Mouse (Mus musculus) E14TG2a.4 (cell line): ENCODE measurements around the gene Exoc6.
A peak's percentile ranks its signal among the peaks of the same experiment; 100 is the strongest.

Experiments
- H3K27me3 ChIP-seq: 2 replicates; pipeline ENCODE4 v1.6.1; 2014; ENCODE audit warnings: low read length, control low read depth; ENCODE audit not compliant: insufficient read depth
- H3K36me3 ChIP-seq: 2 replicates; pipeline ENCODE4 v1.6.1; 2014; ENCODE audit warnings: low read length, control low read depth; ENCODE audit not compliant: insufficient read depth
- H3K4me1 ChIP-seq: replicated peaks from 2 replicates; pipeline ENCODE4 v1.6.1; 2014; ENCODE audit warnings: low read depth, low read length, control low read depth
- H3K4me3 ChIP-seq: replicated peaks from 2 replicates; pipeline ENCODE4 v1.5.1; 2014; ENCODE audit warnings: mild to moderate bottlenecking, low read length
- H3K9me3 ChIP-seq: 2 replicates; pipeline ENCODE4 v1.6.1; 2014; ENCODE audit warnings: low read length, control low read depth
- CTCF ChIP-seq: conservative IDR thresholded peaks from 2 replicates; pipeline ENCODE4 v1.5.1; 2014; ENCODE audit warnings: low read length
- NANOG ChIP-seq: IDR thresholded peaks from 2 replicates; pipeline ENCODE4 v1.6.1; 2014; ENCODE audit warnings: borderline replicate concordance, low read length, mixed read lengths
- POU5F1 ChIP-seq: IDR thresholded peaks from 2 replicates; pipeline ENCODE4 v1.6.1; 2014; ENCODE audit warnings: low read length, borderline replicate concordance

The Exoc6 gene

DNA sequence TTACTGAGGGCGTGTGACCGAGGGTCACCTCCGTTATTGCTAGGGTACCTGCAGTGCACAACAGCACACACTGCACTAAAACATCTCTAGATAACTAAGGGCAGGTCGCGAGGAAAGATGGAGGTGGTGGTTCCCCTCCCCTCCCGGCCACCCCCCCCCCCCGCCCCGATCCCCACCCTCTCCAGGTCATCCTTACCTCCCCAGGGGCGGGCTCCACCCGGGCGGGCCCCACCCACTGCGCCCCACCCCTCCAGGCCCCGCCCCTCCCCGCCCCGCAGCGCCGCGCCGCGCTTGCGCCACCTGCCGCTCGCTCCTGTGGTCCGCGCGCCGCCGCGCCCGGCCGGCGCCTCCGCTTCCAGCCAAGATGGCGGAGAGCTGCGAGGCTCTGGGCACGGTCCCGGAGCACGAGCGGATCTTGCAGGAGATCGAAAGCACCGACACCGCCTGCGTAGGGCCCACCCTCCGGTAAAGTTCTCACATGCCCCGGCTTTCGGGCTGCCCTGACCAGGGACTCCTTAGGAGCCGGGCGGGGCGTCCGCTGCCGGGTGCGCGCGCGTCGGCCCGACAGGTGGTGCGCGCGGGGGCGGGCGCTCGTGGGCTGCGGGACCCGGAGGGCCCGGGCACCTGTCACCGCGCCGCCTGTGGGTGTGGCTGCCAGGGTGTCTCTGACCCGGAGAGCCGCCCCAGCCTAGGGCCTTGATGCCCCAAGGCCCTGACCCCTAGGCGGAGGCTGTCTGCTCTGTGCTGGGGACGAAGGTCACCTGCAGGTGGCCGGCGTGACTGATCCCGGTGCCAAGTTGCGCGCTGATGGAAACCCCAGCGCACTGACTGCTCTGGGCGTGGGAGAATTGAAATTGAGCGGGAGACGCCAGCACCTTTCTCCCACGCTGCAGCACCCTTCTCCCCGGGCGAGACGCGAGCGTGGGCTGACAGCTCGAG, at the start of gene Exoc6:
Gene Exoc6, plus strand, starts transcription at position 318 of the 939 bp plus-strand sequence.
- peaks cover 45% of the 10 kb centered on the region for H3K27me3 ChIP-seq
- no peaks in the 10 kb centered on the region for H3K36me3 ChIP-seq
- TF ChIP-seq NANOG (no peak), CTCF (no peak)
- H3K9me3 ChIP-seq, result no peaks in the 10 kb centered on the region
- H3K4me1 ChIP-seq, result peaks cover 12% of the 10 kb centered on the region
- peak within 1 kb of the TSS; percentile 93 for H3K4me3 ChIP-seq

DNA sequence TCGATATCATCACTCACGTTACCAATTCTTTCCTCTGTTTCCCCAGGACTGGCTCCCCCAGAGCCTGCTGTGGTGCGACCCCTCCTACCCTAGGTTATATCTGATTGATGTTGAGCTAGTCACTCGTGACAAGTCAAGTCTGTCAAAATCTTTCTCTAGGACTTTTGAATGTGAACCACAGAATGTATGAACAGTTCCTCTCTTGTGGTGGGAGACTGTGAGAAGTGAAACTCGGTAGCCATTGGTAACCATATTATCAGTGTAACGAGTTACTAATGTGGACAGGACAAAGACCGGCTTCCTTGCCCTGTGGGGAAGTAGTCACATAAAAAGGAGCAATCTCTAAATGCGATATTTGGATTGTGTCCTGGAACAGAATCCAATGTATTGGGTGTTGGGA, 47.2 kb upstream of the Exoc6 start:
- Histone ChIP-seq H3K4me3 (no peak overlapping the region), H3K4me1 (peaks cover 12% of the 10 kb centered on the region), H3K27me3 (peaks cover 5% of the 10 kb centered on the region; the same call in 1 of the 2 replicates), H3K9me3 (no peaks in the 10 kb centered on the region), H3K36me3 (no peaks in the 10 kb centered on the region)
- TF ChIP-seq CTCF (no peak), NANOG (no peak), POU5F1 (no peak)

- Histone ChIP-seq H3K9me3 (no peaks in the 10 kb centered on the region), H3K36me3 (no peaks in the 10 kb centered on the region), H3K4me3 (no peak overlapping the region), H3K27me3 (peaks cover 7% of the 10 kb centered on the region; the same call in 1 of the 2 replicates), H3K4me1 (peaks cover 15% of the 10 kb centered on the region)
- no peak for TF ChIP-seq POU5F1
- no peak for TF ChIP-seq NANOG
- TF ChIP-seq CTCF, result no peak
These were observed 44.2 kb upstream of the Exoc6 start for GRCm38 (mm10) chr19:37506066-37506465.

- no peak overlapping the region for H3K4me3 ChIP-seq
- peaks cover 15% of the 10 kb centered on the region for H3K4me1 ChIP-seq
- H3K36me3 ChIP-seq, result no peaks in the 10 kb centered on the region
- TF ChIP-seq NANOG (no peak), CTCF (no peak), POU5F1 (no peak)
- H3K27me3 ChIP-seq, result peaks cover 7% of the 10 kb centered on the region; the same call in 1 of the 2 replicates
- H3K9me3 ChIP-seq, result no peaks in the 10 kb centered on the region
These were observed 43.6 kb upstream of the Exoc6 start for GRCm38 (mm10) chr19:37506614-37507013.

GRCm38 (mm10) chr19:37509725-37510124, 40.5 kb upstream of the Exoc6 start:
- no peak for TF ChIP-seq NANOG
- peak; percentile 82 for TF ChIP-seq CTCF
- peak overlapping the region; percentile 43 for H3K4me3 ChIP-seq
- 0 out of 2 replicates have a peak, but pooled peaks cover 4% of the 10 kb centered on the region for H3K27me3 ChIP-seq
- no peaks in the 10 kb centered on the region for H3K9me3 ChIP-seq
- H3K36me3 ChIP-seq, result no peaks in the 10 kb centered on the region
- H3K4me1 ChIP-seq, result peaks cover 15% of the 10 kb centered on the region

DNA sequence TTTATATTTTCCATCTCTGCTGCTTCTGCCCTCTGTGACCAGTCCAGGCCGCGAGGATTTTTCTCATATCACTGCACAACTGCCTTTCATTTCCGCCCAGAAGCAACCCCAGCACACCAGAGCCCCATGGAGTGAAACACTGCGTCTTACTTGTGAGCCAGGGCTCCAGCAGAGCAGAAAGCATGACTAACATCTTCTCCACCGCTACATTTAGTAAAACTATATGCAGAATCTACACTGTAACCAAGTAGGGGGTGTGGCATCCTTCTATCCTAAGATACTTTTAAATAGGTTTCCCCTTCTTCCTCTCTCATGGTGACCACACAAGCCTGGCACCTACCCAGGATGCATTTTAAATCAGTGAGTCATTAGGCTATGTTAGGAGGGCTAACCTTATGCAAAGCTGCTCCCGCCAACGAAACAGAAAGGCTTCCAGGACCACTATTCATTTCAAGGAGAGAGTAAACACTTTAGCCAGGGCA, 35.4 kb upstream of the Exoc6 start:
- no peaks in the 10 kb centered on the region for H3K9me3 ChIP-seq
- 0 out of 2 replicates have a peak, but pooled peaks cover 2% of the 10 kb centered on the region for H3K4me1 ChIP-seq
- TF ChIP-seq NANOG (no peak), POU5F1 (no peak), CTCF (no peak)
- H3K27me3 ChIP-seq, result no peaks in the 10 kb centered on the region
- no peaks in the 10 kb centered on the region for H3K36me3 ChIP-seq
- no peak overlapping the region for H3K4me3 ChIP-seq

DNA sequence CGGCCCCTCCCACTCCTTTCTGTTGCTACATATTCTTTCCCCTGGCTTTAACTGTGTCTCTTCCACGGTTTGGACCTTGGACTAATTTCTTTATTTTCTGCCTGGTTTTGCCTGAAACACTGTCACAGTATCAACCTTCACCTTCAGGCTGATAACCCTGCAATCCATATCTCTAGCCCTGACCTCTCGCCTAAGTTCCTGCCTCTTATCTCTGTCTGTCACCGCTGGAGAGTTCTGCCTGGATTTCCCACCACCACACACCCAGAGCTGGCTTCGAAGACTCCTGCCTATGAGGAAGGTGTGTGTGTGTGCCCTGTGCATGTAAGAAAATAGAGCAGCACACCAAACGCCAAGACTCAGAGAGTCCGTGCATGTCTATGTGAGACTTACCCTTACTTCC, 32.8 kb upstream of the Exoc6 start:
- Histone ChIP-seq H3K9me3 (no peaks in the 10 kb centered on the region), H3K36me3 (no peaks in the 10 kb centered on the region), H3K27me3 (no peaks in the 10 kb centered on the region), H3K4me1 (no peaks in the 10 kb centered on the region), H3K4me3 (no peak overlapping the region)
- TF ChIP-seq POU5F1 (no peak), NANOG (no peak), CTCF (no peak)

DNA sequence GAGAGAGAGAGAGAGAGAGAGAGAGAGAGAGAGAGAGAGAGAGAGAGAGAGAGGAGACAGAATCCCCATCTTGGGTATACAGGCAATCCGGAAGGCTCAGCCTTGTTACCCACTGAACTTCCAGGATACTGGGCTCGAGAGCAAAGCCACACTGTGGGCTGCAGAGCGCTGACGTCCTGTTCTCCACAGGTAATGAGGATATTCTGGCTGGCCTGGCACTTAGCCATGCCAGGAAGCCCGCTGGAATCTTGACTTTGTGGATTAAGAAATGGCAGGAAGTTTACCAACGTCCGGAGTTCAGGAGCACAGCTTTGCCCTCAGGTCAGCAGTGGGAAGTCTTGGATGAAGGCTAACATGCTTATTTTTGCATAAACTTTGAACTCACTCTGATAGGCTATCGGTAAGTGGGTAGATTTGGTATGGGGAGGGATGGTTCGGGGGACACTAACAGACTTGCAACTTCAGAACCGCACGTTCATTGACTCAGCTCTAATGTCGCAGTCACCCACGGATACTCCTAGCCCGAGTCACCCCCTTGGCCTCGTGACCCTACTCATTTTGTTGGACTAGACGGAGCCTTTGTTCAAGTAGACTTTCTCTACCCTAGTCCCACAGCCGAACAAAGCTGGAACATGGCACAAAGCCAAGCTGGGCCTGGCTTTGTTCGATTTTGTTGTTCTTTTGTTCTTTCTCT, 29.3 kb upstream of the Exoc6 start:
- TF ChIP-seq NANOG, result no peak
- TF ChIP-seq POU5F1, result no peak
- no peak for TF ChIP-seq CTCF
- Histone ChIP-seq H3K4me3 (no peak overlapping the region), H3K36me3 (no peaks in the 10 kb centered on the region), H3K9me3 (no peaks in the 10 kb centered on the region), H3K4me1 (no peaks in the 10 kb centered on the region), H3K27me3 (no peaks in the 10 kb centered on the region)
